Mouse (Mus musculus): ENCODE data around the gene Msln. TPM values are rescaled to one million over a fixed set of nuclear protein-coding genes. Genes with fewer than 3 reads are reported as not detected.
"Not testable (repeated sequence)": the region's sequence is repeated elsewhere in the genome, so short reads cannot be mapped to it uniquely, and the experiment has no call there.

Gene Msln
- polyA plus RNA-seq, 1 experiment from 2014 or later = not detected

DNA sequence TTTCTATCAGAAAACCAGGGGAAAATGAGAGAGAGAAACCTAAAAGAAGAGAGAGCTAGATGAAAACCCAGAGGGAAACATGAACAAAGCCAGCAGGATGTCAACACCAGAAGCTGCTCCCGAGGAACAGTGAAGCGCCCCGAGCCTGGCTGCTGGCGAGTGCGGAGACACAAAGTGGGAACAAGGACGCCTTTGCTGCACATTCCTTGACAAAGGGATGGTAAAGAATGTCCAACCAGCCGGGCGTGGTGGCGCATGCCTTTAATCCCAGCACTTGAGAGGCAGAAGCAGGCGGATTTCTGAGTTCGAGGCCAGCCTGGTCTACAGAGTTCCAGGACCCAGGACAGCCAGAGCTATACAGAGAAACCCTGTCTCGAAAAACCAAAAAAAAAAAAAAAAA lies 12.7 kb downstream of the Msln start:
- ATAC-seq (ENCODE audit: low FRiP score, low read depth); H3K27me3 ChIP-seq; H3K9me3 ChIP-seq; H3K9ac ChIP-seq; H3K36me3 ChIP-seq; H3K27ac ChIP-seq (replicated peaks); H3K4me3 ChIP-seq; H3K4me2 ChIP-seq; H3K4me1 ChIP-seq (replicated peaks): not testable (repeated sequence)
- WGBS = 69% methylated on average over 12 of the region's 12 CpGs

GRCm38 (mm10) chr17:25738861-25739260 lies 15.3 kb downstream of the Msln start:
- H3K36me3 ChIP-seq = no peaks in the 10 kb centered on the region
- no peaks in the 10 kb centered on the region for H3K4me1 ChIP-seq (replicated peaks)
- H3K4me2 ChIP-seq = no peak overlapping the region
- no peak overlapping the region for H3K27ac ChIP-seq (replicated peaks)
- 80% methylated on average over 7 of the region's 7 CpGs for WGBS
- H3K27me3 ChIP-seq = no peaks in the 10 kb centered on the region
- ATAC-seq (ENCODE audit: low FRiP score, low read depth) = no peak
- no peaks in the 10 kb centered on the region for H3K9me3 ChIP-seq
- H3K9ac ChIP-seq = no peak overlapping the region
- H3K4me3 ChIP-seq = no peak overlapping the region

DNA sequence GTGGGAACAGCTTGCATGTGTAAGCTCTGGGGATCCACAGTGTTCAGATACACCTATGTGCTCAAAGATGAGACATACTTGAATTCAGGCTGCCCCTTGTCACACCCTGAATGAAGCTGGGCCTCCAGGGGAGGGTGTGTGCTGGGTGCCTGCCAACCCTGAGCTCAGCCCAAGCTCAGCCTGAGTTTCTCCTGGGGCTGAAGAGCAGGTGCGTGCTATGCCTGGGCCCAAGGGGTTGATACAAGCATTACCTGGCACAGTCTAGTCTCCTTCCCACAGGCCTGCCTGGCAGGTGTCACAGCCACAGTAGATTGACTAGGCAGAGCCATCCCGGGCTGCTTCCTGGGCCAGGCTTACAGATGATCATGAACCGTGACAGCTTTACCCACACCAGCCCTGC lies 18.4 kb downstream of the Msln start, which contains the start of gene Mslnl:
Gene Mslnl, plus strand, starts transcription at position 298 of the 400 bp plus-strand sequence.
- Histone ChIP-seq H3K4me3 (no peak within 1 kb of the TSS), H3K27ac (replicated peaks) (no peak within 1 kb of the TSS), H3K36me3 (no peaks in the 10 kb centered on the region), H3K9ac (no peak within 1 kb of the TSS), H3K27me3 (no peaks in the 10 kb centered on the region), H3K4me1 (replicated peaks) (no peaks in the 10 kb centered on the region), H3K9me3 (no peaks in the 10 kb centered on the region), H3K4me2 (no peak within 1 kb of the TSS)
- WGBS = 80% methylated on average over 3 of the region's 3 CpGs
- ATAC-seq (ENCODE audit: low FRiP score, low read depth) = no peak

DNA sequence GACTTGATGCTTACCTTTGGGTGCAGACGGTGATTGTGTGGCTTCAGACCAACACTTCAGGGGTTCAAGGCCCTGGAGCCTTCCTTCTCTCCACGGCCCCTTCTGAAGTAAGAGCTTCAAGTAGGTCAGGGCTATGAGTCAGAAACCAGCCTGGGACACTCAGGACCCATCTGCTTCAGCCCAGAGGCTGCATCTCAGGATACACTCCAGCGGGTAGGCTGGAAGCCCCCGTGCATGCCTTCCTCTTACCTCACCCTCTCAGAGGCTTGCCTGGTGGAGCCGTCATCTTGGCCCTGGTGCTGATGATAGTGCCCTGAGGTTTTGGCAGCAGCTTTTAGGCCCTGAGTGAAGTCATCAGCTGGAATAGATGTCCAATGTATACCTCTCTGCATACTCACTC lies 18.9 kb downstream of the Msln start:
- no peak for ATAC-seq (ENCODE audit: low FRiP score, low read depth)
- Histone ChIP-seq H3K27me3 (no peaks in the 10 kb centered on the region), H3K36me3 (no peaks in the 10 kb centered on the region; the same call in 1 of the 2 replicates), H3K4me1 (replicated peaks) (no peaks in the 10 kb centered on the region), H3K9ac (no peak overlapping the region), H3K27ac (replicated peaks) (no peak overlapping the region), H3K4me3 (no peak overlapping the region), H3K4me2 (no peak overlapping the region), H3K9me3 (no peaks in the 10 kb centered on the region)
- WGBS = 89% methylated on average over 5 of the region's 5 CpGs

- peaks cover 3% of the 10 kb centered on the region for H3K36me3 ChIP-seq
- no peak overlapping the region for H3K27ac ChIP-seq (replicated peaks)
- H3K9ac ChIP-seq = no peak overlapping the region
- H3K9me3 ChIP-seq = no peaks in the 10 kb centered on the region
- 15% methylated on average over 2 of the region's 2 CpGs for WGBS
- no peak for ATAC-seq (ENCODE audit: low FRiP score, low read depth)
- no peak overlapping the region for H3K4me2 ChIP-seq
- no peak overlapping the region for H3K4me3 ChIP-seq
- H3K27me3 ChIP-seq = no peaks in the 10 kb centered on the region
- peaks cover 13% of the 10 kb centered on the region for H3K4me1 ChIP-seq (replicated peaks)
These were observed 22.1 kb downstream of the Msln start for GRCm38 (mm10) chr17:25732082-25732481.

DNA sequence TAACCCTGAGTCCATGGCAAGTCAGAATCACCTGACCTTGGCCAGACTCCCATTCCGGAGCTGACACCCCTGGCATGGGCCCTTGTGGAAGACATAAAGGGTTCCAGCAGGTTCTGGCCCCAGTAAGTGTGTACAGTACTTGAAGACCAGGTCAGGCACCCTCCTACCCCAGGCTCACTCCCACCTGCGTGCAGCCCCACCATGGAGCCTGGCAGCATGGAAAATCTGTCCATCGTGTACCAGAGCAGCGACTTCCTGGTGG lies 26.2 kb downstream of the Msln start:
- 27% methylated on average over 4 of the region's 4 CpGs for WGBS
- peak overlapping the region; percentile 57; the same call in 1 of the 2 replicates for H3K27ac ChIP-seq (replicated peaks)
- H3K36me3 ChIP-seq = peaks cover 3% of the 10 kb centered on the region
- no peaks in the 10 kb centered on the region for H3K9me3 ChIP-seq
- peak overlapping the region; percentile 73 for H3K9ac ChIP-seq
- no peaks in the 10 kb centered on the region for H3K27me3 ChIP-seq
- no peak for ATAC-seq (ENCODE audit: low FRiP score, low read depth)
- H3K4me3 ChIP-seq = peak overlapping the region; percentile 61
- peaks cover 23% of the 10 kb centered on the region for H3K4me1 ChIP-seq (replicated peaks)
- H3K4me2 ChIP-seq = peak overlapping the region; percentile 94

GRCm38 (mm10) chr17:25727265-25728008 lies 26.7 kb downstream of the Msln start, which contains the start of the genes Chtf18 and Rpusd1:
Chtf18 (minus strand) TSS chr17:25727419.
Rpusd1 (plus strand) TSS chr17:25727670.
- no peaks in the 10 kb centered on the region for H3K27me3 ChIP-seq

GRCm38 (mm10) chr17:25725264-25725663 lies 28.9 kb downstream of the Msln start:
- no peak overlapping the region for H3K4me2 ChIP-seq
- H3K9me3 ChIP-seq = no peaks in the 10 kb centered on the region
- peaks cover 23% of the 10 kb centered on the region for H3K4me1 ChIP-seq (replicated peaks)
- ATAC-seq (ENCODE audit: low FRiP score, low read depth) = no peak
- H3K36me3 ChIP-seq = peaks cover 3% of the 10 kb centered on the region
- H3K27ac ChIP-seq (replicated peaks) = no peak overlapping the region
- H3K9ac ChIP-seq = no peak overlapping the region
- H3K27me3 ChIP-seq = no peaks in the 10 kb centered on the region
- H3K4me3 ChIP-seq = no peak overlapping the region
- 78% methylated on average over 6 of the region's 6 CpGs for WGBS

More at GRCm38 (mm10) chr17:25727265-25728008, 26.7 kb downstream of the Msln start, which contains the start of the genes Chtf18 and Rpusd1:
- ATAC-seq (ENCODE audit: low FRiP score, low read depth) = peak; percentile 99
- peak within 1 kb of the TSS; percentile 94 for H3K4me2 ChIP-seq
- no peaks in the 10 kb centered on the region for H3K9me3 ChIP-seq
- H3K4me3 ChIP-seq = peak within 1 kb of the TSS; percentile 61
- WGBS = 1% methylated on average over 37 of the region's 37 CpGs
- H3K4me1 ChIP-seq (replicated peaks) = peaks cover 23% of the 10 kb centered on the region
- peak within 1 kb of the TSS; percentile 73 for H3K9ac ChIP-seq
- peak within 1 kb of the TSS; percentile 57; the same call in 1 of the 2 replicates for H3K27ac ChIP-seq (replicated peaks)
- peaks cover 3% of the 10 kb centered on the region for H3K36me3 ChIP-seq

DNA sequence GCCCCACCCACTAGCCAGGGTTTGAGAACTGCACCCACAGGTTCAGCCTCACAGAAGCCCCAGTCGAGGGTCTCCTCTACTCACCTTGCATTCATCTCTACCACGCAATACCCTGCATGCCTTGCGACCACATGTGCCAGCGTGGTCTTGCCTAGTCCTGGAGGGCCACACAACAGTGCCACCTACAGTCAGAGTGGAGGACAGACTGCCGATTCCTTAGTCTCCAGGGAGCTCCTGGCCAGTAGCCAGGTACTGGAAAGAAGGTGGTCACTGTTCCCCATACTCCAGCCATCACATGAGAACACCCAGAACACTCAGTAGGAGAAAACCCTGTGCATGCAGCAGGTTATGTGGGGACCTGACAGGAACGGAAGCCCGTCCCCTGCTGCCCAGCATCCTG lies 30.3 kb downstream of the Msln start:
- Histone ChIP-seq H3K4me2 (no peak overlapping the region), H3K4me1 (replicated peaks) (peaks cover 22% of the 10 kb centered on the region), H3K9me3 (no peaks in the 10 kb centered on the region), H3K27me3 (no peaks in the 10 kb centered on the region), H3K27ac (replicated peaks) (no peak overlapping the region), H3K36me3 (no peaks in the 10 kb centered on the region), H3K9ac (no peak overlapping the region), H3K4me3 (no peak overlapping the region)
- ATAC-seq (ENCODE audit: low FRiP score, low read depth) = no peak
- WGBS = 76% methylated on average over 7 of the region's 7 CpGs

GRCm38 (mm10) chr17:25723470-25723869 lies 30.7 kb downstream of the Msln start:
- H3K27me3 ChIP-seq = no peaks in the 10 kb centered on the region

GRCm38 (mm10) chr17:25721476-25721875 lies 32.7 kb downstream of the Msln start:
- no peak overlapping the region for H3K9ac ChIP-seq
- ATAC-seq (ENCODE audit: low FRiP score, low read depth) = no peak
- no peak overlapping the region for H3K4me2 ChIP-seq
- no peaks in the 10 kb centered on the region for H3K9me3 ChIP-seq
- no peaks in the 10 kb centered on the region for H3K36me3 ChIP-seq
- no peak overlapping the region for H3K4me3 ChIP-seq
- H3K27me3 ChIP-seq = peaks cover 19% of the 10 kb centered on the region
- H3K27ac ChIP-seq (replicated peaks) = no peak overlapping the region
- WGBS = 95% methylated on average over 5 of the region's 5 CpGs
- H3K4me1 ChIP-seq (replicated peaks) = peaks cover 15% of the 10 kb centered on the region

More at GRCm38 (mm10) chr17:25723470-25723869, 30.7 kb downstream of the Msln start:
- no peak for ATAC-seq (ENCODE audit: low FRiP score, low read depth)
- no peak overlapping the region for H3K4me3 ChIP-seq
- no peak overlapping the region for H3K4me2 ChIP-seq
- H3K9me3 ChIP-seq = no peaks in the 10 kb centered on the region
- no peak overlapping the region for H3K27ac ChIP-seq (replicated peaks)
- no peak overlapping the region for H3K9ac ChIP-seq
- H3K36me3 ChIP-seq = no peaks in the 10 kb centered on the region
- WGBS = 94% methylated on average over 19 of the region's 19 CpGs
- H3K4me1 ChIP-seq (replicated peaks) = peaks cover 17% of the 10 kb centered on the region

DNA sequence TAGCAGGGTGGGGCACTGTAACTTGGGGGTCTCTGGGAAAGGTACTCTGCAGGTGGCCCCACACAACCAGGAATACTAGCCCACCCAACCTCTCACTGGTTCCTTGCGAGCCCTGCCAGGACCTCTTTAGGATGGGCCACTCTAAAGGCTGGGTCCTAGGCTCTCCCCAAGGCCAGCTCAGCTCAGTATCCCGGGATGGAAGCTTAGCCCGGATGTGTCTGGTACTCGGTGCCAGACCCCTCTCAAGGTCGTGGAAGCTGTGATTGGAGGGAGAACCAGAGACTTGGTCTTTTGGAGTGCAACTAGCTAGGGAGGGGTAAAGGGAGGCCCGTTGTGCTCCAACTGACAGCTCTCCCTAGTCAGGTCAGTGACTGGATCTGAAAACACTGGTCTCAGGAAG lies 36.5 kb downstream of the Msln start:
- H3K4me1 ChIP-seq (replicated peaks) = peaks cover 10% of the 10 kb centered on the region
- no peaks in the 10 kb centered on the region for H3K36me3 ChIP-seq
- 10% methylated on average over 6 of the region's 6 CpGs for WGBS
- peak overlapping the region; percentile 91 for H3K4me2 ChIP-seq
- ATAC-seq (ENCODE audit: low FRiP score, low read depth) = no peak
- H3K27me3 ChIP-seq = peaks cover 30% of the 10 kb centered on the region
- peak overlapping the region; percentile 47 for H3K9ac ChIP-seq
- H3K9me3 ChIP-seq = no peaks in the 10 kb centered on the region
- peak overlapping the region; percentile 43 for H3K4me3 ChIP-seq
- H3K27ac ChIP-seq (replicated peaks) = no peak overlapping the region
